Mouse (Mus musculus) intestine, embryonic 16.5 days (tissue): ENCODE results near the gene Fmn2. TPM values are rescaled to one million over a fixed set of nuclear protein-coding genes. Genes with fewer than 3 reads are reported as not detected.

ENCODE experiments used
- ATAC-seq: fragments of 200-750 bp; cut with Nextera tagmentation; 2 replicates; pipeline ENCODE4 v1.8.0; 2017; ENCODE audit warnings: moderate TSS enrichment, moderate library complexity
- H3K27ac ChIP-seq: fragments of 300-500 bp; sonication (generic); 2 replicates; pipeline ENCODE4 v1.5.1; 2014; ENCODE audit warnings: mild to moderate bottlenecking, low read length
- H3K27me3 ChIP-seq: fragments of 300-500 bp; sonication (generic); replicated peaks from 2 replicates; pipeline ENCODE4 v1.6.1; 2014; ENCODE audit warnings: low read length, control low read depth, mixed read lengths; ENCODE audit not compliant: control insufficient read depth, insufficient read depth
- H3K36me3 ChIP-seq: fragments of 300-500 bp; sonication (generic); 2 replicates; pipeline ENCODE4 v1.6.1; 2014; ENCODE audit warnings: low read length, control low read depth; ENCODE audit not compliant: control insufficient read depth, insufficient read depth
- H3K4me1 ChIP-seq: fragments of 300-500 bp; sonication (generic); 2 replicates; pipeline ENCODE4 v1.6.1; 2014; ENCODE audit warnings: low read length, control low read depth, mixed read lengths; ENCODE audit not compliant: control insufficient read depth, insufficient read depth
- H3K4me2 ChIP-seq: fragments of 300-500 bp; sonication (generic); 2 replicates; pipeline ENCODE4 v1.6.1; 2014; ENCODE audit warnings: low read depth, low read length, control low read depth
- H3K4me3 ChIP-seq: fragments of 300-500 bp; sonication (generic); 2 replicates; pipeline ENCODE4 v1.5.1; 2014; ENCODE audit warnings: mild to moderate bottlenecking, low read length
- H3K9ac ChIP-seq: fragments of 300-500 bp; sonication (generic); 2 replicates; pipeline ENCODE4 v1.6.1; 2014; ENCODE audit warnings: low read depth, low read length
- H3K9me3 ChIP-seq: fragments of 300-500 bp; sonication (generic); 2 replicates; pipeline ENCODE4 v1.6.1; 2016; ENCODE audit warnings: low read length, control low read depth; ENCODE audit not compliant: control insufficient read depth
- WGBS: fragments of 180-500 bp; shearing (Covaris S2); extraction: QIAGEN DNeasy Blood & Tissue Kit; methylation state at CpG from one replicate; pipeline ENCODE4 v1.1.7; 2014; 5-methylcytosine and 5-hydroxymethylcytosine counted together
- polyA plus RNA-seq: library from polyadenylated mRNA; unstranded; fragments of >200 nt; fragmentation: Nextera tagmentation; extraction: Ambion mirVana; gene quantifications from 2 replicates; pipeline ENCODE4 v1.2.1, GENCODE M21; 2015

The Fmn2 gene
- polyA plus RNA-seq, 1 experiment from 2014 or later: 0.62 TPM

DNA sequence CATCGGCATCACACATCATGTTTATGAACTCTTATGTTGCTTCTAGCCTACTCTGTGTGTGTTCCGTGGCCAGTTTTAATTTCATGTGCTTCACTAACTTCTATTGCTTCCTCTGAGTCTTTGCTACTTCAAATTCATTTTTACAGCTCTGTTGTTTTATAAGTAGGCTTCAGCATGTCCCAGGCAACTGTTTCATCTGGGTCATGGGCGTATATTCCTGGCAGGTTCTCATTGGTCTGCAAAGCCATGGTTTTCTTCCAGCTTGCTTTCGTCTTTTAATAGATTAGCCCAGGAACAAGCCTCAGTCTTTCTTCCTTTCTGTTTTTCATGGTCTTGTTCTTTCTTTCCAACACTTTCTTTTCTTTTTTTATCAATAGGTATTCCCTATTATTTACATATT lies 279.4 kb downstream of the Fmn2 start:
- no peak for ATAC-seq
- H3K4me1 ChIP-seq: no peaks in the 10 kb centered on the region
- no peak overlapping the region for H3K4me2 ChIP-seq
- no peak overlapping the region for H3K9ac ChIP-seq
- WGBS: 87% methylated on average over 4 of the region's 4 CpGs
- no peaks in the 10 kb centered on the region for H3K27me3 ChIP-seq
- H3K36me3 ChIP-seq: no peaks in the 10 kb centered on the region
- no peak overlapping the region for H3K27ac ChIP-seq
- no peaks in the 10 kb centered on the region for H3K9me3 ChIP-seq
- no peak overlapping the region for H3K4me3 ChIP-seq

DNA sequence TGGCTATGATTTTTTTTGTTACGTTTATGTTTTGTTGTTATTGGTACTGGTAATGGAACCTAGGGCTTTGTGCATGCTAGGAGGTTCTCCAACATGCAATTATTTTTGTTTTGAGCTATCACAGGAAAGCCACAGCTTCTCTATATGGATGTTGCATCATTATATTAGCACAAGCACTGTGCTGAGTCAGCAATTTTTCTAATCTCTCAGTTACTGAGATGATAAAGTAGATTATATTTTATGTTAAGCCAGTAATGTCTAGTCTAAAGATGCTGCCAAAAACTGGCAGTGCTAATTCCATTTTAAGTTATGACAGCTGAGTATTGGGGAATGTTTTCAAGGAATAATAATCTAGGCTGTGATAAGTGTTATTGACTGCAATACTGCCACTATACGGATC lies 287.0 kb downstream of the Fmn2 start:
- Histone ChIP-seq H3K9me3 (no peaks in the 10 kb centered on the region), H3K36me3 (no peaks in the 10 kb centered on the region), H3K27me3 (no peaks in the 10 kb centered on the region), H3K4me2 (no peak overlapping the region), H3K4me3 (no peak overlapping the region), H3K9ac (no peak overlapping the region), H3K27ac (no peak overlapping the region), H3K4me1 (no peaks in the 10 kb centered on the region)
- ATAC-seq: no peak
- WGBS: 91% methylated on average over 2 of the region's 2 CpGs

- Histone ChIP-seq H3K9me3 (no peaks in the 10 kb centered on the region), H3K4me2 (no peak overlapping the region), H3K27ac (no peak overlapping the region), H3K4me3 (no peak overlapping the region), H3K27me3 (no peaks in the 10 kb centered on the region), H3K4me1 (no peaks in the 10 kb centered on the region), H3K36me3 (no peaks in the 10 kb centered on the region), H3K9ac (no peak overlapping the region)
- ATAC-seq: no peak
- 75% methylated on average over 4 of the region's 4 CpGs for WGBS
These were observed 310.2 kb downstream of the Fmn2 start for GRCm38 (mm10) chr1:174811846-174812245.

DNA sequence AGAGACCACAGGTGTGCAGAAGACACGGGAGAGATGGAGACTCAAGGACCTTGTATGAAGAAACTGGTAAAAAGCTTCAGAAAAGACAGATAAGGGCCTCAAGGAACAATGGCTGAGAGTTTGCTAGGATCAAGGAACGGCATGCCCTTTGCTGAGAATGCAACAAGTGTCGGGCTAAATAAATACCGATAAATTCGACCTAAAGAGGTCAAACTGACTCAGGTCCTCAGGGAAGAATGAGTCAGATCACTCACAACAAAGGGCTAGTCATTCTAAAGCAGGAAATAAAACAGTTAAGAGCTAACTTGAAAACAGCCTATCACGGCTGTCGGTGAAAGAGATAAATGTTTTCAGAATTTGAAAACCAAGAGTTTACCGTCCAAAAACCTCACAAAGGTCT lies 324.9 kb downstream of the Fmn2 start:
- Histone ChIP-seq H3K27me3 (no peaks in the 10 kb centered on the region), H3K9me3 (no peaks in the 10 kb centered on the region), H3K27ac (no peak overlapping the region), H3K4me3 (no peak overlapping the region), H3K36me3 (no peaks in the 10 kb centered on the region), H3K9ac (no peak overlapping the region), H3K4me1 (no peaks in the 10 kb centered on the region), H3K4me2 (no peak overlapping the region)
- ATAC-seq: no peak
- 28% methylated on average over 8 of the region's 8 CpGs for WGBS

DNA sequence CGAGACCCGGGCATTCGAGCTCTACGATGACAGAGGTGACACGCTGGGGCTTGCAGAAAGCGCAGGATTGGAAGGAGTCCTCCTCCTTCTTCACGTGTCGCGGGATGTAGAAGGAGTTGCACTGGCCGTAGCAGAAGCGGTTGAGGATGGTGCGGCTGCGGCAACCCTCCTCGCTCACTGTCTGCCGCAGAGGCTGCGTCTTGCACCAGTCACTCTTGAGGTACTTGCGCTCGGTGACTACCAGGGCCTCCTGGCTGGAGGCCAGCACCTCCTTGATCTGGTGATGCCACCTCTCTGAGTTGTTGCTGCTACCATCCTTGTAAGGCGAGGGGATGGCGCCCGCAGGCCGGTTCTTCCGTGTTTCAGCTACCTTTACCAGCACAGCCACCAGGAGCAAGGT lies 335.2 kb downstream of the Fmn2 start:
- WGBS: 95% methylated on average over 23 of the region's 23 CpGs
- Histone ChIP-seq H3K27me3 (no peaks in the 10 kb centered on the region), H3K9me3 (0 out of 2 replicates have a peak, but pooled peaks cover 4% of the 10 kb centered on the region), H3K9ac (no peak overlapping the region), H3K36me3 (no peaks in the 10 kb centered on the region), H3K4me1 (no peaks in the 10 kb centered on the region), H3K4me2 (no peak overlapping the region), H3K4me3 (no peak overlapping the region), H3K27ac (no peak overlapping the region)
- no peak for ATAC-seq

DNA sequence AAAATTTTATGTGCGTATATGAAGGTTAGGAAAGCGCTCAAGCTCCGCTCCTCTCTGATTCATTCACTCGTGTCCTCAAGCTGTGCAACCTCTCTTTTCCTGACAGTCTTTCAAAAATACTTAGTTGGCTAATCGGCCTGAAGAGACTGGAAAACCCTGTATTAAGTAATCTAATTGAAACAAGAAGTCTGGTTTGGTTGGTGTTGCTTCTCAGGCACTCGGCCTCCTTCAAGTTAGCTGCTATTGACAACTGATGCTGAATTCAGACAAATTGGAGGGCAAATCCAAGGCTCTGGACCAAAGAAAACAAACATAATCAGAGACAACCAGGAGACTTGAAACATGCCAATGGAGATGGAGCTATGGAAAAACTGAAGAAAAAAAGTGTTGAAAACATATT lies 343.2 kb downstream of the Fmn2 start:
- no peaks in the 10 kb centered on the region for H3K9me3 ChIP-seq
- H3K27me3 ChIP-seq: no peaks in the 10 kb centered on the region
- H3K27ac ChIP-seq: no peak overlapping the region
- H3K4me2 ChIP-seq: no peak overlapping the region
- H3K4me3 ChIP-seq: no peak overlapping the region
- no peak for ATAC-seq
- no peaks in the 10 kb centered on the region for H3K36me3 ChIP-seq
- H3K9ac ChIP-seq: no peak overlapping the region
- H3K4me1 ChIP-seq: no peaks in the 10 kb centered on the region
- 84% methylated on average over 6 of the region's 6 CpGs for WGBS

DNA sequence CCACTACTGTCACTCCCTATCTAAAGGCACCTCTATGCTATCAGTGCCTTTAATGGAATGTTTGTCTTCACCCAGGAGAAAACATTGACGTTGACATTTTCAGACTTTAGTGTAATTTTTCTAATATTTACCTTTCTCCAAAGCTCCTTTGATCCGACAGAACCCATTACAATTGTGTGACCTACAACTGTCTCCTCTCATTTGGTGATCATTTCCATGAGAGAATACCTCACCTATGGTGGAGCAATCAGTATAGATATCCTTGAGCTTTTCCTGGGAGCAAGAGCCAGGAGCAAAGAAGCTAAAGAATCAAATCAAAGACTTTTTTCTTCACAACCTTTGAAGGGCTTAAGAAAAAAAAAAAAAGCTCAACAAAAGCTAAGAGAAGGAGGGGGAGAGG lies 354.6 kb downstream of the Fmn2 start:
- H3K4me1 ChIP-seq: no peaks in the 10 kb centered on the region
- 56% methylated on average over 2 of the region's 2 CpGs for WGBS
- no peak for ATAC-seq

DNA sequence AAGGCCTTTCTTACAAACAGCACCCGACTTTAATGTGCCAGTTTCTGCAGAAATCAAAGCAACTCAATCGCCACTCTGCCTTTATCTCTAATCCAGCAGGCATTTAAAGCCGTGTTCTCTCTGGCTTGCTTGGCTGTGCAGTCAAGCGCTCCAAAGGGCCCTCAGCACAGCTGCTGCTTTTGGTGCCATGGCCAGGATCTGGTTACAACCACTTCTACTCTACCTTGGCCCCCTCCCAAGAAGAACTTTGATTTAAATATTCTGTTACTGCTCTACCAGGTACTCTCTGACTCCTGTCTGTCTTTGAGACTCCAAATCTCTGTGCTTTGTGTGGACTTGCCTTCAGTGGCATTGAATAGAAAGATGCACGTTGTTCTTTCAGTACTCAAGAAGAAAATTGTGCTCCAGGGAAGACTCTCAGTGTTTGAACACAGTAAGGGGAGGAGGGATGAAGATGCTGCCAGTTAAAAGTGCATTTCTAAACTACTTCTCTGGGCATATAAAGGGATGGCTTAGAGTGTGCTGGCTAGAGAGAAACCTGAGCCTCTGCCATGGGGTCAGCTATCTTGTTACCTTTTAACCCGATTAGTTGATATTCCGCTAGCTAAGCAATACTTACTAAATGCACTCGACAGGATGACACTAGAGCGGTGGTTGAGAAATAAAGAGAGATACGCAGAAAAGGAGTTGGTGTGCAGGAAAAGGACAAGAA lies 358.9 kb downstream of the Fmn2 start:
- WGBS: 85% methylated on average over 10 of the region's 10 CpGs
- no peak for ATAC-seq
- no peaks in the 10 kb centered on the region for H3K27me3 ChIP-seq
- no peak overlapping the region for H3K4me3 ChIP-seq
- no peak overlapping the region for H3K4me2 ChIP-seq
- H3K9ac ChIP-seq: no peak overlapping the region
- no peaks in the 10 kb centered on the region for H3K36me3 ChIP-seq
- no peak overlapping the region for H3K27ac ChIP-seq
- H3K9me3 ChIP-seq: no peaks in the 10 kb centered on the region
- H3K4me1 ChIP-seq: no peaks in the 10 kb centered on the region

More for the DNA sequence above, 354.6 kb downstream of the Fmn2 start:
- H3K27me3 ChIP-seq: no peaks in the 10 kb centered on the region
- H3K9me3 ChIP-seq: no peaks in the 10 kb centered on the region
- H3K36me3 ChIP-seq: no peaks in the 10 kb centered on the region
- H3K4me3 ChIP-seq: no peak overlapping the region
- no peak overlapping the region for H3K27ac ChIP-seq
- H3K4me2 ChIP-seq: no peak overlapping the region
- no peak overlapping the region for H3K9ac ChIP-seq
